Mouse (Mus musculus) fibroblast of lung, adult 2 months (primary cell): ENCODE measurements around the gene Uts2r.

Experiments used
- DNase-seq: peaks from one replicate; pipeline ENCODE4 v3.0.0-alpha.2; 2011; ENCODE audit warnings: low read depth

Gene Uts2r

GRCm38 (mm10) chr11:121159971-121160370, at the start of gene Uts2r:
Gene Uts2r (plus strand): TSS chr11:121160271.
- DNase-seq, result no peak

- DNase-seq, result no peak
Observed at GRCm38 (mm10) chr11:121111051-121111450, 49.0 kb upstream of the Uts2r start.

- no peak for DNase-seq
Observed at GRCm38 (mm10) chr11:121111601-121112000, 48.5 kb upstream of the Uts2r start.

GRCm38 (mm10) chr11:121112091-121112775, 47.8 kb upstream of the Uts2r start:
- no peak for DNase-seq

GRCm38 (mm10) chr11:121118106-121118505, 42.0 kb upstream of the Uts2r start:
- no peak for DNase-seq

GRCm38 (mm10) chr11:121118577-121118976, 41.5 kb upstream of the Uts2r start, which contains the start of gene Tex19.2:
Gene Tex19.2 (minus strand): TSS chr11:121118677.
- no peak for DNase-seq

- DNase-seq, result no peak
Observed at GRCm38 (mm10) chr11:121121151-121121550, 38.9 kb upstream of the Uts2r start.

- no peak for DNase-seq
Observed at GRCm38 (mm10) chr11:121122024-121122670, 37.9 kb upstream of the Uts2r start.

GRCm38 (mm10) chr11:121123438-121123837, 36.6 kb upstream of the Uts2r start:
- DNase-seq, result no peak

GRCm38 (mm10) chr11:121125522-121126172, 34.4 kb upstream of the Uts2r start:
- DNase-seq, result no peak

GRCm38 (mm10) chr11:121126395-121126794, 33.7 kb upstream of the Uts2r start:
- no peak for DNase-seq

GRCm38 (mm10) chr11:121127441-121127840, 32.6 kb upstream of the Uts2r start:
- no peak for DNase-seq

GRCm38 (mm10) chr11:121129616-121130015, 30.5 kb upstream of the Uts2r start:
- DNase-seq, result peak; percentile 93

GRCm38 (mm10) chr11:121134600-121134999, 25.5 kb upstream of the Uts2r start:
- no peak for DNase-seq

- DNase-seq, result no peak
Observed at GRCm38 (mm10) chr11:121137682-121138081, 22.4 kb upstream of the Uts2r start.

GRCm38 (mm10) chr11:121138732-121139131, 21.3 kb upstream of the Uts2r start:
- DNase-seq, result no peak

- DNase-seq, result no peak
Observed at GRCm38 (mm10) chr11:121143325-121144015, 16.6 kb upstream of the Uts2r start.

- DNase-seq, result no peak
Observed at GRCm38 (mm10) chr11:121145865-121146264, 14.2 kb upstream of the Uts2r start, which contains the start of gene Tex19.1. Gene Tex19.1 (plus strand): TSS chr11:121146143.

- DNase-seq, result no peak
Observed at GRCm38 (mm10) chr11:121148193-121148592, 11.9 kb upstream of the Uts2r start.

- DNase-seq, result no peak
Observed at GRCm38 (mm10) chr11:121154203-121154602, 5.9 kb upstream of the Uts2r start.

GRCm38 (mm10) chr11:121156411-121156891, 3.6 kb upstream of the Uts2r start:
- DNase-seq, result no peak

- DNase-seq, result no peak
Observed at GRCm38 (mm10) chr11:121160636-121161346, 720 bp downstream of the Uts2r start.
